Mouse (Mus musculus) c-Kit-negative CD71-positive TER-119-positive erythroid progenitor cells, embryonic 14.5 days (primary cell): ENCODE data around the gene Trim46.

Source experiments
- DNase-seq: peaks from one replicate; pipeline ENCODE4 v3.0.0-alpha.2; 2013; ENCODE audit warnings: low read depth, low spot score

The Trim46 gene

GRCm38 (mm10) chr3:89210731-89211130 is 35.4 kb downstream of the Trim46 start:
- DNase-seq, result no peak

- DNase-seq, result no peak
Observed at GRCm38 (mm10) chr3:89210162-89210561, 35.9 kb downstream of the Trim46 start.

GRCm38 (mm10) chr3:89209731-89210130 is 36.4 kb downstream of the Trim46 start:
- no peak for DNase-seq

- DNase-seq, result no peak
Observed at GRCm38 (mm10) chr3:89208736-89209135, 37.4 kb downstream of the Trim46 start.

GRCm38 (mm10) chr3:89208075-89208657 is 37.9 kb downstream of the Trim46 start:
- DNase-seq, result no peak

- no peak for DNase-seq
Observed at GRCm38 (mm10) chr3:89206695-89207094, 39.4 kb downstream of the Trim46 start.

- no peak for DNase-seq
Observed at GRCm38 (mm10) chr3:89206079-89206478, 40.0 kb downstream of the Trim46 start.

- DNase-seq, result no peak
Observed at GRCm38 (mm10) chr3:89203142-89203514, 43.0 kb downstream of the Trim46 start.

- DNase-seq, result peak; percentile 86
Observed at GRCm38 (mm10) chr3:89202253-89203141, 43.6 kb downstream of the Trim46 start, which contains the start of gene Gba. Gba (plus strand) TSS chr3:89202928.

GRCm38 (mm10) chr3:89199839-89200238 is 46.3 kb downstream of the Trim46 start:
- no peak for DNase-seq

- peak; percentile 73 for DNase-seq
Observed at GRCm38 (mm10) chr3:89195979-89196877, 49.9 kb downstream of the Trim46 start.

- DNase-seq, result no peak
Observed at GRCm38 (mm10) chr3:89193853-89194252, 52.3 kb downstream of the Trim46 start.

GRCm38 (mm10) chr3:89193351-89193750 is 52.8 kb downstream of the Trim46 start:
- DNase-seq, result no peak

- no peak for DNase-seq
Observed at GRCm38 (mm10) chr3:89190436-89190835, 55.7 kb downstream of the Trim46 start.

- no peak for DNase-seq
Observed at GRCm38 (mm10) chr3:89188478-89188875, 57.6 kb downstream of the Trim46 start.

GRCm38 (mm10) chr3:89187690-89188477 is 58.2 kb downstream of the Trim46 start:
- no peak for DNase-seq

GRCm38 (mm10) chr3:89187197-89187596 is 58.9 kb downstream of the Trim46 start:
- no peak for DNase-seq
